Mouse (Mus musculus): ENCODE measurements around the gene Hcls1. TPM values are rescaled to one million over a fixed set of nuclear protein-coding genes. Genes with fewer than 3 reads are reported as not detected.
A peak's percentile ranks its signal among the peaks of the same experiment; 100 is the strongest.

Gene Hcls1
- 2.1 and 2.7 TPM in 2 replicates for polyA plus RNA-seq (2014; fragmentation: Nextera tagmentation; extraction: Ambion mirVana)

DNA sequence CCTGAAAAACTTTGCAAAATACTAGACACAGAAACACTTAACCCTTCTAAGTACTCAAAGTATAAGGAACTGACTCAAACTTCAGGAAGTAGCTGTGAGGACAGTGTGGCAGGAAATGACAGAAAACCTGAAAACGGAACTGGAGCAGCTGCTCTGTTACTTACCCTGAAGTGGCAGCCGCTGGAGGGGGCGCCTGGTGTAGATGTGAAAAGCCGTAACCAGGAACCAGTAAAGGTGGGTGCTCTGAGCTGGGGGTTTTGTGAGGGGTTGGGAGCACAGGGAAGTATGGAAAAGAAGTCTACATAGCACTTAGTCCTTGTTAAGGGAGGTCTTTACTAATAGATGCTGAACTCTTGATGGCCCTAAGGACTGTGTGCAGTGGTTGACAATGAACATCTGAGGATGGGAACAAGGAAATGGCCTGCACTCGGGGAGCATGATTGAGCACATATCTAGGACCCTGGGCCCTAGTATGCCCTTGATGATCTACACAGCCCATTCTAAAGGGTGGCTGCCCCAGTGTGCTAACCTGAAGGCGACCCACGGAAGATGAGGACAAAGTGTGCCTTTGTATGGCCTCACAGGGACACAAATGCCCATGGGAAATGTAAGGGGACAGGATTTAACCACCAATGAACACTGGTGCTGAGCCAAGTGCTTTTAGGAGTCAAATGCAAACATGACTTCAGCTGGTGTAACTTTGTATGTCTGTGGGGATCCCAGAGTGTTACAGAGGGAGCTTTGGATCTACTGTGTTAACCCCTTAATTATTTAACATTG, at the start of gene Hcls1:
TSS of gene Hcls1 (plus strand) at position 143 of the 780 bp plus-strand sequence.
- no peak within 1 kb of the TSS for H3K4me3 ChIP-seq (ENCODE audit: low read depth, low read length)
- no peak within 1 kb of the TSS for H3K27ac ChIP-seq (ENCODE audit: low read length)
- H3K4me1 ChIP-seq (ENCODE audit: control insufficient read depth, insufficient read depth, low read length), result no peaks in the 10 kb centered on the region
- H3K9me3 ChIP-seq (ENCODE audit: control insufficient read depth, low read depth, low read length), result no peaks in the 10 kb centered on the region
- WGBS, result 75% methylated on average over 7 of the region's 7 CpGs
- H3K27me3 ChIP-seq (ENCODE audit: control insufficient read depth, insufficient read depth, low read length), result no peaks in the 10 kb centered on the region
- peaks cover 15% of the 10 kb centered on the region; the same call in 1 of the 2 replicates for H3K36me3 ChIP-seq (ENCODE audit: control insufficient read depth, insufficient read depth, low read length)
- no peak for ATAC-seq (ENCODE audit: insufficient number of reproducible peaks, insufficient read depth, low FRiP score, low read depth)
- no peak within 1 kb of the TSS for H3K4me2 ChIP-seq (replicated peaks; ENCODE audit: low read depth, low read length)
- H3K9ac ChIP-seq (replicated peaks; ENCODE audit: low read depth, low read length), result no peak within 1 kb of the TSS

DNA sequence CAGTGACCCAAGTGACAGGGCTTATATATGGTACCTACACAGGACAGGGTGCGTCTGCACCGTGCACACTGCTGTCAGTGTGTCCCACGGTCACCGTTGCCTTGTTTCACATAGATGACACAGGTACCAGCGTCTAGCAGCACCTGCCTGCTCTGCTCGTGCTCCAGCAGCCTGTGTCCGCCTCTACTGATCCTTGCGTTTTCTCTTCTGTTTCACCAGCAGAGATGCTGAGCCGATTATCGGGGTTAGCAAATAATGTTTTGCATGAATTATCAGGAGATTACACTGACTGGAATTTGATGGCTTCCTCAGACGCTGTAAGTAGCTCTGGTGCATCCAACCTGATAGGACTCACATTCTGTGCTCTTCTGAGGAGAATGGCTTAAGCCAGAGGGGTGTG, 48.9 kb upstream of the Hcls1 start:
- H3K4me3 ChIP-seq (ENCODE audit: low read depth, low read length), result no peak overlapping the region
- peaks cover 32% of the 10 kb centered on the region for H3K36me3 ChIP-seq (ENCODE audit: control insufficient read depth, insufficient read depth, low read length)
- H3K9me3 ChIP-seq (ENCODE audit: control insufficient read depth, low read depth, low read length), result no peaks in the 10 kb centered on the region
- no peak overlapping the region for H3K9ac ChIP-seq (replicated peaks; ENCODE audit: low read depth, low read length)
- H3K27ac ChIP-seq (ENCODE audit: low read length), result no peak overlapping the region
- H3K4me2 ChIP-seq (replicated peaks; ENCODE audit: low read depth, low read length), result no peak overlapping the region
- H3K4me1 ChIP-seq (ENCODE audit: control insufficient read depth, insufficient read depth, low read length), result no peaks in the 10 kb centered on the region
- no peaks in the 10 kb centered on the region for H3K27me3 ChIP-seq (ENCODE audit: control insufficient read depth, insufficient read depth, low read length)
- WGBS, result 96% methylated on average over 11 of the region's 11 CpGs
- no peak for ATAC-seq (ENCODE audit: insufficient number of reproducible peaks, insufficient read depth, low FRiP score, low read depth)

DNA sequence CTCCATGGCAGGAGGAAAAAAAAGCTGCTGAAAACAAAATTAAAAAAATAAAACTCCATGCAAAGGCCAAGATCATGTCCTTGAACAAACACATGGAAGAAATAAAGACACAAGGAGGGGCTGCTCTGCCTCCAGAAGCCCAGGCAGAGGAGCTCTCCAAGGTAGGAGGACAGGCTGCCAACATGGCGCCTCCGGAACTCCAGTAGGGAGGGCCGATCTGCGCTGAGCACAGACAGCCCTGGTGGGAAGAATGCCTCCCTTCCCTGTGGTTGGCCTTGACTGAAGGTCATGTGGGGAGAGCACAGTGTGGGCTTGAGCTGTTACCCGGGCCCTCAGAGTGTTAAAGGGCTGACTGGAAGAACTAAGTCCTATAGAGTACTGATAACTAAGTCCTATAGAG, 47.2 kb upstream of the Hcls1 start:
- Histone ChIP-seq H3K27me3 (ENCODE audit: control insufficient read depth, insufficient read depth, low read length) (no peaks in the 10 kb centered on the region), H3K4me2 (replicated peaks; ENCODE audit: low read depth, low read length) (no peak overlapping the region), H3K9ac (replicated peaks; ENCODE audit: low read depth, low read length) (no peak overlapping the region), H3K9me3 (ENCODE audit: control insufficient read depth, low read depth, low read length) (no peaks in the 10 kb centered on the region), H3K27ac (ENCODE audit: low read length) (no peak overlapping the region), H3K4me3 (ENCODE audit: low read depth, low read length) (no peak overlapping the region), H3K36me3 (ENCODE audit: control insufficient read depth, insufficient read depth, low read length) (peaks cover 46% of the 10 kb centered on the region), H3K4me1 (ENCODE audit: control insufficient read depth, insufficient read depth, low read length) (no peaks in the 10 kb centered on the region)
- ATAC-seq (ENCODE audit: insufficient number of reproducible peaks, insufficient read depth, low FRiP score, low read depth), result no peak
- 79% methylated on average over 5 of the region's 5 CpGs for WGBS

DNA sequence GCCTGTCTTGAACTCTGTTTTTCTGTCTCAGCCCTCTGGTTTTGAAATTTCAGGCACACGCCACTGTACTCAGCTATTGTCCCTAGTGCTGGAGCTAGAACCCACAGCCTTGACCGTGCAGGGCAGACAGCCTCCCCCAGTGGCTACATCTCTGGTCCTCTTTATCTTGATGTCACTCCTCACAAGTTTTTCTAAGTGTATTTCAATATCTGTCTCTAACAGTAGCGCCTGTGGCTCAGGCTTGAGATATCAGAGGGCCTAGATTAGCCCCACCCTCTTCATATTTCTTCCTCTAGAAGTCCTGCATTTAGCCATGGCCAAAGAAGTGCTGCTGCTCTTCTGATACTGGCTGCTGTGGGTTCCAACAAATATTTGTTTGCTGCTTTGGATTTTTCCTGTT, 44.2 kb upstream of the Hcls1 start:
- Histone ChIP-seq H3K4me3 (ENCODE audit: low read depth, low read length) (no peak overlapping the region), H3K27me3 (ENCODE audit: control insufficient read depth, insufficient read depth, low read length) (no peaks in the 10 kb centered on the region), H3K9me3 (ENCODE audit: control insufficient read depth, low read depth, low read length) (no peaks in the 10 kb centered on the region), H3K36me3 (ENCODE audit: control insufficient read depth, insufficient read depth, low read length) (peaks cover 61% of the 10 kb centered on the region), H3K4me1 (ENCODE audit: control insufficient read depth, insufficient read depth, low read length) (no peaks in the 10 kb centered on the region), H3K27ac (ENCODE audit: low read length) (no peak overlapping the region), H3K4me2 (replicated peaks; ENCODE audit: low read depth, low read length) (no peak overlapping the region), H3K9ac (replicated peaks; ENCODE audit: low read depth, low read length) (no peak overlapping the region)
- peak; percentile 90; the same call in 1 of the 2 replicates for ATAC-seq (ENCODE audit: insufficient number of reproducible peaks, insufficient read depth, low FRiP score, low read depth)
- WGBS, result 89% methylated on average over 3 of the region's 3 CpGs

DNA sequence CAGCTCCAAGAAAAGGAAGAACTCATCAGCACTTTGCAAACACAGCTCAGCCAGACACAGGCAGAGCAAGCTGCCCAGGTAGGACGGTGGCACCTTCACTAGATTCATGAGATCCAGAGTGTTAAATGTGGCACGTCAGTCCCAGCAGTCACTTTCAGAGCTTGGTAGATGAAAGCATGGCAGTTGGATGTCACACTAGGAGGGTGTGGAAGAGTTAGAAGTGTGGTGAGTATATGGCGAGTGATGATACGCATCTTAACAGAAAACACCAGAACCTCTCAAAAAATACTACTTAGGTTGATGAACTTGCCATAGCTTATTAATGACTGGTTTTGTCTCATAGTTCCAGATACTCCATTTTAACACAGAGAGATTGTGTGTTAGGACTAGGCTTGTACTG, 43.4 kb upstream of the Hcls1 start:
- H3K27me3 ChIP-seq (ENCODE audit: control insufficient read depth, insufficient read depth, low read length), result no peaks in the 10 kb centered on the region
- no peak overlapping the region for H3K27ac ChIP-seq (ENCODE audit: low read length)
- peaks cover 63% of the 10 kb centered on the region for H3K36me3 ChIP-seq (ENCODE audit: control insufficient read depth, insufficient read depth, low read length)
- H3K9me3 ChIP-seq (ENCODE audit: control insufficient read depth, low read depth, low read length), result no peaks in the 10 kb centered on the region
- no peak overlapping the region for H3K9ac ChIP-seq (replicated peaks; ENCODE audit: low read depth, low read length)
- no peak overlapping the region for H3K4me3 ChIP-seq (ENCODE audit: low read depth, low read length)
- WGBS, result 88% methylated on average over 4 of the region's 4 CpGs
- no peak overlapping the region for H3K4me2 ChIP-seq (replicated peaks; ENCODE audit: low read depth, low read length)
- no peaks in the 10 kb centered on the region for H3K4me1 ChIP-seq (ENCODE audit: control insufficient read depth, insufficient read depth, low read length)
- no peak for ATAC-seq (ENCODE audit: insufficient number of reproducible peaks, insufficient read depth, low FRiP score, low read depth)

DNA sequence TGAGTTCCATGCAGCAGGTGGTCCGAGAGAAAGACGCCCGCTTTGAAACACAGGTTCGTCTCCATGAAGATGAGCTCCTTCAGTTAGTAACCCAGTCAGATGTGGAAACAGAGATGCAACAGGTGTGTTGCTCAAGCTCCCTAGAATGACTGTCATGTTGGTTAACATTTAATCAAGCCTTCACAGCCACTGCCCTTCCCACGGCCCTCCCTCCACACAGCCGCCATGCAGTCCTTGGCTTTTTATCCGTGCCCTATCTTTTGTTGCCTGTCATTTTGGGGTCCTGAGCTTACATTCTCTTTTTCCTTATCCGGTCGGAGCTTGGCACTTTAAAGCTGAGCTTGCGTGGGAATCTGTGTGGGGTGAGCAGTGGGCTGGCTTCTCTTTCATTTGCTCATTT, 41.5 kb upstream of the Hcls1 start:
- 88% methylated on average over 10 of the region's 10 CpGs for WGBS
- Histone ChIP-seq H3K4me3 (ENCODE audit: low read depth, low read length) (no peak overlapping the region), H3K4me2 (replicated peaks; ENCODE audit: low read depth, low read length) (no peak overlapping the region), H3K9ac (replicated peaks; ENCODE audit: low read depth, low read length) (no peak overlapping the region), H3K27me3 (ENCODE audit: control insufficient read depth, insufficient read depth, low read length) (no peaks in the 10 kb centered on the region), H3K36me3 (ENCODE audit: control insufficient read depth, insufficient read depth, low read length) (peaks cover 63% of the 10 kb centered on the region), H3K9me3 (ENCODE audit: control insufficient read depth, low read depth, low read length) (no peaks in the 10 kb centered on the region), H3K4me1 (ENCODE audit: control insufficient read depth, insufficient read depth, low read length) (no peaks in the 10 kb centered on the region), H3K27ac (ENCODE audit: low read length) (no peak overlapping the region)
- no peak for ATAC-seq (ENCODE audit: insufficient number of reproducible peaks, insufficient read depth, low FRiP score, low read depth)

DNA sequence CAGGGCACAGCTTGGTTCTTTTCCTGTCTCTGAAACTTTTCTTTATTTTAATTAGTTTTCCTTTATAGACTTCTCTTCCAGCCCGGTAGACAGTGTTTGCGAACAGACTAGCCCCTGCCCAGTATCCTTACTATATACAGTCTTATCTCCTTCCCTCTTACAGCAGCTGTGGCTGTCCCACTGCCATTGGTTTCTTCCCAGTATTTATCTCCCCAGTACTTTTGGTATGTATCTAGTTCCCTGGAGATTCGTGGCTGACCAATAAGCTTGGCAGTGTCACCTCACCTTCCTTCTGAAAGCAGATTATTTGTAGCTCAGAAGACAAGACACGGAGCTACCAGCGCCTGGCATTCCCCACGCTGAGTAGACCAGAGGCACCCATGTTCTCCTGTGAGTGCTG, 38.1 kb upstream of the Hcls1 start:
- WGBS, result 89% methylated on average over 6 of the region's 6 CpGs
- H3K27ac ChIP-seq (ENCODE audit: low read length), result no peak overlapping the region
- no peak for ATAC-seq (ENCODE audit: insufficient number of reproducible peaks, insufficient read depth, low FRiP score, low read depth)
- H3K4me1 ChIP-seq (ENCODE audit: control insufficient read depth, insufficient read depth, low read length), result no peaks in the 10 kb centered on the region
- H3K4me3 ChIP-seq (ENCODE audit: low read depth, low read length), result no peak overlapping the region
- H3K36me3 ChIP-seq (ENCODE audit: control insufficient read depth, insufficient read depth, low read length), result peaks cover 53% of the 10 kb centered on the region
- H3K4me2 ChIP-seq (replicated peaks; ENCODE audit: low read depth, low read length), result no peak overlapping the region
- no peaks in the 10 kb centered on the region for H3K27me3 ChIP-seq (ENCODE audit: control insufficient read depth, insufficient read depth, low read length)
- H3K9ac ChIP-seq (replicated peaks; ENCODE audit: low read depth, low read length), result no peak overlapping the region
- H3K9me3 ChIP-seq (ENCODE audit: control insufficient read depth, low read depth, low read length), result no peaks in the 10 kb centered on the region

DNA sequence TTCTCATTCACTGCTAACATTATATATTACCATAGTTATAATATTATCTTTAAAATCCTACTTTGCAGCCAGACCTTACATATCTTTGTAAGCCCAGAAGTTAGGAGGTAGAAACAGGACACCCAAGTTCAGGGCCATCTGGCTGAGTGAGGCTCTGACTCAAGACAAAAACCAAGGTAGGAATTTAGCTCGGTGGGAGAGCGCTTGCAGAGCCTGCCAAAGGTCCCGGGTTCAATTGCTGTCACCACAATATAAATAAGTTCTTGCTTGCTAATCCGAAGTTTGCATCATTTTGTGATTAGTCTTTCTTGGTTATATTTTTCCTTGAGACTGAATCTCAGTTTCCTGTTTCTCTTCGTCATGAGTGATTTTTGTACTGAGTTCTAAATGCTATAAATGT, 31.6 kb upstream of the Hcls1 start:
- Histone ChIP-seq H3K4me1 (ENCODE audit: control insufficient read depth, insufficient read depth, low read length) (no peaks in the 10 kb centered on the region), H3K4me3 (ENCODE audit: low read depth, low read length) (no peak overlapping the region), H3K9me3 (ENCODE audit: control insufficient read depth, low read depth, low read length) (no peaks in the 10 kb centered on the region), H3K27ac (ENCODE audit: low read length) (no peak overlapping the region), H3K9ac (replicated peaks; ENCODE audit: low read depth, low read length) (no peak overlapping the region), H3K27me3 (ENCODE audit: control insufficient read depth, insufficient read depth, low read length) (no peaks in the 10 kb centered on the region), H3K36me3 (ENCODE audit: control insufficient read depth, insufficient read depth, low read length) (peaks cover 38% of the 10 kb centered on the region), H3K4me2 (replicated peaks; ENCODE audit: low read depth, low read length) (no peak overlapping the region)
- WGBS, result 91% methylated on average over 5 of the region's 5 CpGs
- no peak for ATAC-seq (ENCODE audit: insufficient number of reproducible peaks, insufficient read depth, low FRiP score, low read depth)

DNA sequence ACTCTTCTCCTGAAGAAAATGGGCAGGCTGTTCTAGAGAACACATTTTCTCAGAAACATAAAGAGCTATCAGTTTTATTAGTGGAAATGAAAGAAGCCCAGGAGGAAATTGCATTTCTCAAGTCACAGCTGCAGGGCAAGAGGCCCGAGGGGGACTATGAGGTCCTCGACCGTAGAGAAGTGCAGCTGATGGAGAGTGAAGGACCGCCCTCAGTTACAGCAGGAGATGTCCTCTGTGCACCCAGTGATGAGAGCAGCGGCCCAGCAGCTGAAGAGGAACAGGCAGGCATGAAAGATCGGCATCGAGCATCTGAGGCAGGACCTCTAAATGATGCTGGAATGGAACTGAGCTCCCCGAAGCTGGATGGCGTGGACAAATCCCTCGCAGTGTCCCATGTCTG, 22.9 kb upstream of the Hcls1 start:
- WGBS, result 84% methylated on average over 10 of the region's 10 CpGs
- Histone ChIP-seq H3K27ac (ENCODE audit: low read length) (peak overlapping the region; percentile 39; the same call in 1 of the 2 replicates), H3K9ac (replicated peaks; ENCODE audit: low read depth, low read length) (no peak overlapping the region), H3K36me3 (ENCODE audit: control insufficient read depth, insufficient read depth, low read length) (peaks cover 37% of the 10 kb centered on the region), H3K9me3 (ENCODE audit: control insufficient read depth, low read depth, low read length) (no peaks in the 10 kb centered on the region), H3K4me3 (ENCODE audit: low read depth, low read length) (no peak overlapping the region), H3K4me2 (replicated peaks; ENCODE audit: low read depth, low read length) (no peak overlapping the region), H3K27me3 (ENCODE audit: control insufficient read depth, insufficient read depth, low read length) (no peaks in the 10 kb centered on the region), H3K4me1 (ENCODE audit: control insufficient read depth, insufficient read depth, low read length) (no peaks in the 10 kb centered on the region)
- no peak for ATAC-seq (ENCODE audit: insufficient number of reproducible peaks, insufficient read depth, low FRiP score, low read depth)

Data from stomach, embryonic 14.5 days (tissue).